Mouse (Mus musculus) adipocyte (in vitro differentiated cells): ENCODE measurements around the gene Tgm4.

Experiments used
- DNase-seq: peaks from one replicate; pipeline ENCODE4 v3.0.0-alpha.2; 2016; ENCODE audit warnings: low spot score

Gene Tgm4

GRCm38 (mm10) chr9:123034426-123034825, at the start of gene Tgm4:
Tgm4 (plus strand) TSS chr9:123034726.
- no peak for DNase-seq

GRCm38 (mm10) chr9:122998406-122999192, 35.9 kb upstream of the Tgm4 start:
- DNase-seq, result no peak

- no peak for DNase-seq
Measured at GRCm38 (mm10) chr9:122999193-122999586, 35.3 kb upstream of the Tgm4 start.

- no peak for DNase-seq
Measured at GRCm38 (mm10) chr9:123004718-123005117, 29.8 kb upstream of the Tgm4 start.

GRCm38 (mm10) chr9:123006071-123006470, 28.5 kb upstream of the Tgm4 start:
- no peak for DNase-seq

GRCm38 (mm10) chr9:123020995-123021631, 13.4 kb upstream of the Tgm4 start, which contains the start of gene Tmem42:
Tmem42 (plus strand) TSS chr9:123021326.
- peak; percentile 85 for DNase-seq

- no peak for DNase-seq
Measured at GRCm38 (mm10) chr9:123021636-123022379, 12.7 kb upstream of the Tgm4 start.

GRCm38 (mm10) chr9:123024201-123024600, 10.3 kb upstream of the Tgm4 start:
- DNase-seq, result no peak

- DNase-seq, result no peak
Measured at GRCm38 (mm10) chr9:123031496-123032246, 2.9 kb upstream of the Tgm4 start.

GRCm38 (mm10) chr9:123047665-123048064, 13.1 kb downstream of the Tgm4 start:
- no peak for DNase-seq

GRCm38 (mm10) chr9:123058724-123059292, 24.3 kb downstream of the Tgm4 start:
- DNase-seq, result no peak

- no peak for DNase-seq
Measured at GRCm38 (mm10) chr9:123060172-123060571, 25.6 kb downstream of the Tgm4 start.

- DNase-seq, result no peak
Measured at GRCm38 (mm10) chr9:123079149-123079548, 44.6 kb downstream of the Tgm4 start.

GRCm38 (mm10) chr9:123080355-123080754, 45.8 kb downstream of the Tgm4 start:
- DNase-seq, result no peak

- no peak for DNase-seq
Measured at GRCm38 (mm10) chr9:123080796-123081195, 46.3 kb downstream of the Tgm4 start.

GRCm38 (mm10) chr9:123085373-123085772, 50.8 kb downstream of the Tgm4 start:
- DNase-seq, result no peak

- no peak for DNase-seq
Measured at GRCm38 (mm10) chr9:123087558-123087957, 53.0 kb downstream of the Tgm4 start.

GRCm38 (mm10) chr9:123090844-123091243, 56.3 kb downstream of the Tgm4 start:
- no peak for DNase-seq

- no peak for DNase-seq
Measured at GRCm38 (mm10) chr9:123099631-123100455, 65.3 kb downstream of the Tgm4 start.

GRCm38 (mm10) chr9:123103425-123103824, 68.9 kb downstream of the Tgm4 start:
- no peak for DNase-seq

GRCm38 (mm10) chr9:123104362-123104761, 69.8 kb downstream of the Tgm4 start:
- DNase-seq, result no peak
